Mouse (Mus musculus) midbrain, embryonic 12.5 days (tissue): ENCODE measurements around the gene Csnk1g2. TPM values are rescaled to one million over a fixed set of nuclear protein-coding genes. Genes with fewer than 3 reads are reported as not detected.
A peak's percentile ranks its signal among the peaks of the same experiment; 100 is the strongest.

ENCODE experiments used
- ATAC-seq: fragments of 200-750 bp; cut with Nextera tagmentation; 2 replicates; pipeline ENCODE4 v1.8.0; 2017; ENCODE audit warnings: low read depth, moderate TSS enrichment, moderate library complexity; ENCODE audit not compliant: low FRiP score
- H3K27ac ChIP-seq: fragments of 300-500 bp; sonication (generic); replicated peaks from 2 replicates; pipeline ENCODE4 v1.5.1; 2016; ENCODE audit warnings: mild to moderate bottlenecking
- H3K27me3 ChIP-seq: fragments of 300-500 bp; sonication (generic); 2 replicates; pipeline ENCODE4 v1.6.1; 2016; ENCODE audit warnings: mild to moderate bottlenecking
- H3K36me3 ChIP-seq: fragments of 300-500 bp; sonication (generic); 2 replicates; pipeline ENCODE4 v1.6.1; 2016
- H3K4me1 ChIP-seq: fragments of 300-500 bp; sonication (generic); 2 replicates; pipeline ENCODE4 v1.6.1; 2016
- H3K4me2 ChIP-seq: fragments of 300-500 bp; sonication (generic); replicated peaks from 2 replicates; pipeline ENCODE4 v1.6.1; 2016; ENCODE audit warnings: mild to moderate bottlenecking, moderate library complexity
- H3K4me3 ChIP-seq: fragments of 300-500 bp; sonication (generic); 2 replicates; pipeline ENCODE4 v1.5.1; 2016; ENCODE audit warnings: mild to moderate bottlenecking
- H3K9ac ChIP-seq: fragments of 300-500 bp; sonication (generic); replicated peaks from 2 replicates; pipeline ENCODE4 v1.6.1; 2016; ENCODE audit warnings: mild to moderate bottlenecking, moderate library complexity
- H3K9me3 ChIP-seq: fragments of 300-500 bp; sonication (generic); 2 replicates; pipeline ENCODE4 v1.6.1; 2016; ENCODE audit warnings: mild to moderate bottlenecking
- WGBS: fragments of 180-500 bp; shearing (Covaris S2); methylation state at CpG from one replicate; pipeline ENCODE4 v1.1.7; 2016; 5-methylcytosine and 5-hydroxymethylcytosine counted together
- polyA plus RNA-seq: library from polyadenylated mRNA; unstranded; fragments of >200 nt; fragmentation: Nextera tagmentation; extraction: Ambion mirVana; gene quantifications from 2 replicates; pipeline ENCODE4 v1.2.1, GENCODE M21; 2016

Gene Csnk1g2
- polyA plus RNA-seq, 1 experiment from 2014 or later, result 180 TPM

DNA sequence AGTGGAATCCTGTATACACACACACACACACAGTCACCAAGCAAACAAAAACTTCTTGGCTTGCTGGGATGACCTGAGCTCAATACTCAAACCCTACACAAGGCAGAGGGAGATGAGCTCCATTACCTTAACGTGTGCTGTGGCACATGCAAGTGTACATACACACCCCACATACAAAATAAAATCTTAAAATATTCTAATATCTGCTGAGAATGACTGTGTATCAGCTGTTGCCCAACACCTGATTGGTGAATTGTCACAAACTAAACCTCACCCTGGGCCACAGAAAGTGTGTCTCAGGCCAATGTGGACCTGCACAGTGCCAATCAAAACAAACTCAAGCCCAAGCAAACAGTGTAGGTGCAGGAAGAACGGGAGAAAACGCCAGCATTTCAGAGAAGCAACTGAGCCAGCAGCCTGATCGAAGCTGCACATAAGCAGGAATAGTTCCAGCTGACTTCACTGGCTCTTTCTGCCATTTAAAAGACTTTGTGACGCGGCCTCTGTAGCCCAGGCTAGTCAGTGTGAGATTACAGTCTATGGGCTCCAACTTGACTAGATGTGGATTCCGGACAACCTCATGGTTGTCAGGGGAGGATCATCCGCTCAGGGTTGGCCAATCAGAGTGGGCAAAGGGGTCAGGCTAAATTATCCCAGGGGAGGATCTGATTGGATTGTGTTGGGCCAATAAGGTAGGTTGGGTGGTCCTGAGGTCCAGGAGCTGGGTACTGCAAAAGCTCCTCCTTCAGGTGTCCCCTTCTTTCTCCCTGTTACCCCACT lies 3.0 kb upstream of the Csnk1g2 start:
- no peak overlapping the region for H3K9ac ChIP-seq
- H3K4me2 ChIP-seq, result no peak overlapping the region
- peaks cover 22% of the 10 kb centered on the region for H3K4me1 ChIP-seq
- H3K27me3 ChIP-seq, result no peaks in the 10 kb centered on the region
- no peak overlapping the region for H3K27ac ChIP-seq
- peaks cover 13% of the 10 kb centered on the region for H3K36me3 ChIP-seq
- no peak overlapping the region for H3K4me3 ChIP-seq
- no peaks in the 10 kb centered on the region for H3K9me3 ChIP-seq
- 36% methylated on average over 8 of the region's 8 CpGs for WGBS
- ATAC-seq, result no peak

GRCm38 (mm10) chr10:80620365-80620764 lies 2.3 kb upstream of the Csnk1g2 start:
- Histone ChIP-seq H3K27ac (no peak overlapping the region), H3K4me3 (no peak overlapping the region), H3K27me3 (no peaks in the 10 kb centered on the region), H3K4me1 (peaks cover 25% of the 10 kb centered on the region), H3K9me3 (no peaks in the 10 kb centered on the region), H3K4me2 (no peak overlapping the region), H3K9ac (no peak overlapping the region), H3K36me3 (peaks cover 6% of the 10 kb centered on the region; the same call in 1 of the 2 replicates)
- 85% methylated on average over 9 of the region's 9 CpGs for WGBS
- ATAC-seq, result no peak

GRCm38 (mm10) chr10:80620796-80621689 lies 1.6 kb upstream of the Csnk1g2 start:
- peaks cover 25% of the 10 kb centered on the region for H3K4me1 ChIP-seq
- H3K27me3 ChIP-seq, result no peaks in the 10 kb centered on the region
- H3K9me3 ChIP-seq, result no peaks in the 10 kb centered on the region
- peak overlapping the region; percentile 43 for H3K9ac ChIP-seq
- ATAC-seq, result no peak
- H3K36me3 ChIP-seq, result no peaks in the 10 kb centered on the region
- peak overlapping the region; percentile 95 for H3K4me3 ChIP-seq
- H3K4me2 ChIP-seq, result peak overlapping the region; percentile 60
- H3K27ac ChIP-seq, result peak overlapping the region; percentile 94
- 59% methylated on average over 16 of the region's 16 CpGs for WGBS

GRCm38 (mm10) chr10:80621690-80621939 lies 1.0 kb upstream of the Csnk1g2 start:
- H3K9ac ChIP-seq, result peak overlapping the region; percentile 43
- no peaks in the 10 kb centered on the region for H3K27me3 ChIP-seq
- WGBS, result 4% methylated on average over 9 of the region's 9 CpGs
- no peaks in the 10 kb centered on the region for H3K9me3 ChIP-seq
- H3K4me1 ChIP-seq, result peaks cover 25% of the 10 kb centered on the region
- peak overlapping the region; percentile 60 for H3K4me2 ChIP-seq
- H3K4me3 ChIP-seq, result peak overlapping the region; percentile 95
- H3K36me3 ChIP-seq, result no peaks in the 10 kb centered on the region
- ATAC-seq, result no peak
- H3K27ac ChIP-seq, result peak overlapping the region; percentile 94

DNA sequence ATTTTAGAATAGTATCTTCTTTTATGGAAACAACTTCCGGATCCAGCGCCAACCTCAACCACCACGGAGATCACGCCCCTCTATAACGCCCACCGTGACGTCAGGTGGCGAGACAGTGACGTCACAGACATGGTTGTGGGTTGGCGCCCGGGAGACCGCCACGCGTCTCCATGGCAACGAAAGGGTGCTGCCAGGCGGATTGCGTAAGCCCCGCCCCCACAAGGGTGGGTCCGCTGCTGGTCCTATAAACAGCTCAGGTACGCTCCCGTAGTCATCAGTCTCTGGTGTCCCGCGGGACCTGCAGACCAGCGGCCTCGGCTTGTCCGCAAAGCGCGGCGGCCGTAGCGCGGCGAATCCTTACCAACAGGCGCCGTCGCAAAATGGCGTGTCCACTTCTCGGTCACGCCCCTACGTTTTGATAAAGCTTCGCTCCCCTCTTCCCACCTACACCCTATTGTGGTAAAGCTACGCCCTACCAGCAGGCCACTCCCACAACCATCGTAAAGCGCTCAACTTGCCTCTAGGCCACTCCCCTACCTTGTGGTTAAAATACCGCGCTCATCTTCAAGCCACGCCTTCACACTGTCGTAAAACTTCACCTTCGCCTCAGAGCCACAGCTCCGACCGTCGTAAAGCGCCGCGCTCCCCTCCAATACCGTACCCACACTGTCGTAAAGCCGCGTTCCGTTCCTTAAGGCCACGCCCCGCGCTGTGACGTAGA lies 538 bp upstream of the Csnk1g2 start:
- Histone ChIP-seq H3K9me3 (no peaks in the 10 kb centered on the region), H3K4me3 (peak overlapping the region; percentile 95), H3K36me3 (no peaks in the 10 kb centered on the region), H3K27ac (peak overlapping the region; percentile 94), H3K4me2 (peak overlapping the region; percentile 98), H3K27me3 (no peaks in the 10 kb centered on the region), H3K4me1 (peaks cover 25% of the 10 kb centered on the region), H3K9ac (peak overlapping the region; percentile 86)
- ATAC-seq, result peak; percentile 96
- whole genome bisulfite sequencing, result under 1% methylated on average over 64 of the region's 64 CpGs

GRCm38 (mm10) chr10:80623457-80624191 lies 986 bp downstream of the Csnk1g2 start:
- peak overlapping the region; percentile 86 for H3K9ac ChIP-seq
- peak overlapping the region; percentile 98 for H3K4me2 ChIP-seq
- no peaks in the 10 kb centered on the region for H3K27me3 ChIP-seq
- H3K4me3 ChIP-seq, result peak overlapping the region; percentile 95
- WGBS, result 17% methylated on average over 15 of the region's 15 CpGs
- peaks cover 32% of the 10 kb centered on the region for H3K4me1 ChIP-seq
- peak overlapping the region; percentile 94 for H3K27ac ChIP-seq
- H3K36me3 ChIP-seq, result no peaks in the 10 kb centered on the region
- H3K9me3 ChIP-seq, result no peaks in the 10 kb centered on the region
- no peak for ATAC-seq

DNA sequence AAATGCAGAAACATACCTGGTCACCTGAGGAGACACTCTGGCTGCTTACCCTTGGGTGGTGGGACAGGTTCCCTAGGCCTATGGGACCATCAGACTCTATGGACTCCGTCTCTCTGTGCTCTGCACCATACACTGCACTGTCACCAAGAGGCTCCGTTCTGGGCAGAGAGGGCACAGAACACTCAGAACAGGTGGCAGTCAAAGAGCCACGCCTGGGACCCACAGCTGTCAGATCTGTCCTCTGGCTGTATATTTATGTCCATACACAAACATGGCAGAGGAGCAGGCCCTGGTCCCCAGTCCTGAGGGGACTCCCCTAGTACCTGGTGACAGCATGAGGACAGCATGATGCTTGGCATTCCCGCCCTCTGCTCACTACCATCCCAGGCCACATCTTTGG lies 3.1 kb downstream of the Csnk1g2 start:
- WGBS, result 94% methylated on average over 4 of the region's 4 CpGs
- Histone ChIP-seq H3K9me3 (no peaks in the 10 kb centered on the region), H3K36me3 (peaks cover 5% of the 10 kb centered on the region; the same call in 1 of the 2 replicates), H3K4me2 (no peak overlapping the region), H3K4me1 (peaks cover 39% of the 10 kb centered on the region), H3K27me3 (no peaks in the 10 kb centered on the region), H3K4me3 (no peak overlapping the region), H3K9ac (no peak overlapping the region), H3K27ac (no peak overlapping the region)
- no peak for ATAC-seq

DNA sequence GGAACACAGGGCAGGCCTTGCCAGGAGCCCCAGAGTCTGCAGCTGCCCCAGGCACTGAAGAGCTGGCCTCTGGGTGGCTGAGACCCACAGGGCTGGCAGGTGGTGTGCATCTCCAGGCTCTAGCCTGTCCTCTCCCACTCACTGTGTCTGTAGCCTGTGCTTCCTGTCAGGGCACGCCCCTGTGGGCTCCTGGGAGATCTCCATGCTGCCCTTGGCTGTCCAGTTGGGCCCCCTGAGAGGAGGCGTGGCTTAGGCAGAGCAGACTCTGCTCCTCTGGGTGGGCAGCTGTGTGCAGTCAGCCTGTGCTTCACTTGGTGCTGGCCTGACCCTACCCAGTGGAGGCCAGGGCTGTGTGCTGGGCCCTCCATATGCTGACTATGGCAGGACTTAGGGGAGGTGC lies 5.0 kb downstream of the Csnk1g2 start:
- H3K4me1 ChIP-seq, result peaks cover 33% of the 10 kb centered on the region
- no peaks in the 10 kb centered on the region for H3K9me3 ChIP-seq
- H3K27me3 ChIP-seq, result no peaks in the 10 kb centered on the region
- no peak overlapping the region for H3K4me2 ChIP-seq
- peaks cover 5% of the 10 kb centered on the region; the same call in 1 of the 2 replicates for H3K36me3 ChIP-seq
- WGBS, result 71% methylated on average over 2 of the region's 2 CpGs
- H3K9ac ChIP-seq, result no peak overlapping the region
- H3K27ac ChIP-seq, result no peak overlapping the region
- no peak for ATAC-seq
- H3K4me3 ChIP-seq, result no peak overlapping the region

DNA sequence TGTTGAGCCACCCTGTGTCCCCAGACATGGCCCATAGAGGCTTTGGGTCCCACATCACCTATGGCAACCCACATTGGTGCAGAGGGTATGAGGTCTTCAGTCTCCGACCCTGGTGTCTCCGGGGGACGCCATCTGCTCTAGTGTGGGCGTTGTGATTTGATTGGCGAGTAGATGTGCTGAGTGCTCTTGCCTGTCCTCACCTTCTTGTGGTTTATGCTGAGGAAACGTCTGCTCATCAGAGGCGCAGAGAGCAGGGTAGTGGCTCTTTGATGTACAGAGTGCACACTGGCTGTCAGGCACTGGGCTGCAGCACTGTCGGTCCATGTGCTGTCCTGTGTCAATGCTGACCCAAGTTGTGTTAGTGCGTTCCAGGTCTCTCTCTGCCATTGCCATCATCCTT lies 6.3 kb downstream of the Csnk1g2 start:
- 85% methylated on average over 9 of the region's 9 CpGs for WGBS
- Histone ChIP-seq H3K27ac (no peak overlapping the region), H3K4me1 (peaks cover 24% of the 10 kb centered on the region), H3K36me3 (peaks cover 6% of the 10 kb centered on the region; the same call in 1 of the 2 replicates), H3K27me3 (no peaks in the 10 kb centered on the region), H3K9ac (no peak overlapping the region; the same call in 1 of the 2 replicates), H3K4me2 (no peak overlapping the region), H3K9me3 (no peaks in the 10 kb centered on the region), H3K4me3 (no peak overlapping the region)
- no peak for ATAC-seq

- no peak for ATAC-seq
- H3K9me3 ChIP-seq, result no peaks in the 10 kb centered on the region
- H3K27ac ChIP-seq, result no peak overlapping the region
- no peak overlapping the region for H3K9ac ChIP-seq
- H3K4me1 ChIP-seq, result 0 out of 2 replicates have a peak, but pooled peaks cover 2% of the 10 kb centered on the region
- 86% methylated on average over 6 of the region's 6 CpGs for WGBS
- no peak overlapping the region for H3K4me2 ChIP-seq
- H3K36me3 ChIP-seq, result peaks cover 63% of the 10 kb centered on the region
- no peaks in the 10 kb centered on the region for H3K27me3 ChIP-seq
- H3K4me3 ChIP-seq, result no peak overlapping the region
Measured at GRCm38 (mm10) chr10:80635345-80635744, 12.7 kb downstream of the Csnk1g2 start.

DNA sequence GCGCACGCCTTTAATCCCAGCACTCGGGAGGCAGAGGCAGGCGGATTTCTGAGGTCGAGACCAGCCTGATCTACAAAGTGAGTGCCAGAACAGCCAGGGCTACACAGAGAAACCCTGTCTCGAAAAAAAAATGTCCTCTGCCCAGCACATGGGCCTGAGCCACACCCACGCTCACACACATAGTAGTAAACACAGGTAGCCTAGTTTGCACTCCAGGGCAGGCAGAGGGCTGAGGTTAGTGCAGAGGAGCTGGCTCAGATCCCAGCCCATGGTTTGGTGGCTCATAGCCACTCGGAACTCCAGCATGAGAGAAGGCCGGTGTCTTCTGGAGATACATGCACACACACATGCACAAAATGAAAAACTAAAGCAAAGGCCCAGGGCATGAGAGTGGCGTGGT lies 24.3 kb downstream of the Csnk1g2 start:
- Histone ChIP-seq H3K36me3 (peaks cover 63% of the 10 kb centered on the region), H3K27ac (no peak overlapping the region), H3K9ac (no peak overlapping the region), H3K4me2 (no peak overlapping the region), H3K4me3 (no peak overlapping the region), H3K9me3 (no peaks in the 10 kb centered on the region), H3K27me3 (no peaks in the 10 kb centered on the region), H3K4me1 (no peaks in the 10 kb centered on the region)
- WGBS, result 93% methylated on average over 10 of the region's 10 CpGs
- no peak for ATAC-seq
